Mouse (Mus musculus) stomach, postnatal 0 days (tissue): Measurements from ENCODE around the gene Pacsin3. TPM values are rescaled to one million over a fixed set of nuclear protein-coding genes. Genes with fewer than 3 reads are reported as not detected.

ENCODE experiments used
- ATAC-seq: fragments of 200-750 bp; cut with Nextera tagmentation; 2 replicates; pipeline ENCODE4 v1.8.0; 2017; ENCODE audit not compliant: low FRiP score, low TSS enrichment
- DNase-seq: peaks from one replicate; pipeline ENCODE4 v3.0.0-alpha.2; 2016; ENCODE audit warnings: low spot score
- H3K27ac ChIP-seq: fragments of 300-500 bp; sonication (generic); replicated peaks from 2 replicates; pipeline ENCODE4 v1.5.1; 2014; ENCODE audit warnings: mild to moderate bottlenecking, control low read depth
- H3K27me3 ChIP-seq: fragments of 300-500 bp; sonication (generic); 2 replicates; pipeline ENCODE4 v1.6.1; 2014; ENCODE audit warnings: low read length; ENCODE audit not compliant: control insufficient read depth, insufficient read depth
- H3K36me3 ChIP-seq: fragments of 300-500 bp; sonication (generic); 2 replicates; pipeline ENCODE4 v1.6.1; 2014; ENCODE audit warnings: low read length, mixed read lengths; ENCODE audit not compliant: control insufficient read depth, insufficient read depth
- H3K4me1 ChIP-seq: fragments of 300-500 bp; sonication (generic); replicated peaks from 2 replicates; pipeline ENCODE4 v1.6.1; 2014; ENCODE audit warnings: antibody characterized with exemption; ENCODE audit not compliant: control insufficient read depth, insufficient read depth
- H3K4me2 ChIP-seq: fragments of 300-500 bp; sonication (generic); replicated peaks from 2 replicates; pipeline ENCODE4 v1.6.1; 2014; ENCODE audit warnings: low read depth, mild to moderate bottlenecking, control low read depth, moderate library complexity
- H3K4me3 ChIP-seq: fragments of 300-500 bp; sonication (generic); 2 replicates; pipeline ENCODE4 v1.5.1; 2014; ENCODE audit warnings: low read depth, low read length, control low read depth
- H3K9ac ChIP-seq: fragments of 300-500 bp; sonication (generic); 2 replicates; pipeline ENCODE4 v1.6.1; 2014; ENCODE audit warnings: mild to moderate bottlenecking, low read length, control low read depth, mixed read lengths
- H3K9me3 ChIP-seq: fragments of 300-500 bp; sonication (generic); 2 replicates; pipeline ENCODE4 v1.6.1; 2016; ENCODE audit warnings: low read length; ENCODE audit not compliant: control insufficient read depth
- CTCF ChIP-seq: IDR thresholded peaks from 2 replicates; pipeline ENCODE4 v1.5.1; 2016; ENCODE audit warnings: antibody characterized with exemption, low read depth, mild to moderate bottlenecking, moderate library complexity
- EP300 ChIP-seq: optimal IDR thresholded peaks from 2 replicates; pipeline ENCODE3; 2016; ENCODE audit warnings: antibody characterized with exemption
- WGBS: fragments of 180-500 bp; shearing (Covaris S2); extraction: QIAGEN DNeasy Blood & Tissue Kit; methylation state at CpG from one replicate; pipeline ENCODE4 v1.1.7; 2014; 5-methylcytosine and 5-hydroxymethylcytosine counted together
- polyA plus RNA-seq: library from polyadenylated mRNA; unstranded; fragments of >200 nt; fragmentation: Nextera tagmentation; extraction: Ambion mirVana; gene quantifications from 2 replicates; pipeline ENCODE4 v1.2.1, GENCODE M21; 2015

Pacsin3 gene
- polyA plus RNA-seq, 1 experiment from 2014 or later: 46.2 TPM

- Histone ChIP-seq H3K4me1 (no peaks in the 10 kb centered on the region), H3K27ac (no peak overlapping the region), H3K27me3 (no peaks in the 10 kb centered on the region), H3K9me3 (no peaks in the 10 kb centered on the region), H3K36me3 (no peaks in the 10 kb centered on the region), H3K4me3 (no peak overlapping the region), H3K9ac (no peak overlapping the region), H3K4me2 (no peak overlapping the region)
- DNase-seq (peak; percentile 87), ATAC-seq (no peak)
- no peak for TF ChIP-seq EP300
- TF ChIP-seq CTCF: peak; percentile 96
- 13% methylated on average over 7 of the region's 7 CpGs for WGBS
These were observed 30.2 kb downstream of the Pacsin3 start for GRCm38 (mm10) chr2:91285885-91286505.

- H3K36me3 ChIP-seq: no peaks in the 10 kb centered on the region
- no peak for DNase-seq
- no peak for ATAC-seq
- no peaks in the 10 kb centered on the region; the same call in 1 of the 2 replicates for H3K4me1 ChIP-seq
- no peak overlapping the region for H3K9ac ChIP-seq
- H3K4me2 ChIP-seq: no peak overlapping the region
- 56% methylated on average over 6 of the region's 6 CpGs for WGBS
- H3K9me3 ChIP-seq: no peaks in the 10 kb centered on the region
- no peak overlapping the region for H3K27ac ChIP-seq
- no peak overlapping the region for H3K4me3 ChIP-seq
- TF ChIP-seq CTCF (no peak), EP300 (no peak)
- no peaks in the 10 kb centered on the region for H3K27me3 ChIP-seq
These were observed 31.8 kb downstream of the Pacsin3 start for GRCm38 (mm10) chr2:91287563-91287962.

GRCm38 (mm10) chr2:91291197-91292007 is 35.6 kb downstream of the Pacsin3 start:
- no peak for DNase-seq
- H3K27ac ChIP-seq: 0 out of 2 replicates have a peak overlapping the region, but pooled peaks have one; percentile 4
- WGBS: 58% methylated on average over 12 of the region's 12 CpGs

GRCm38 (mm10) chr2:91294226-91294625 is 38.5 kb downstream of the Pacsin3 start:
- H3K27ac ChIP-seq: no peak overlapping the region
- H3K27me3 ChIP-seq: no peaks in the 10 kb centered on the region
- no peaks in the 10 kb centered on the region for H3K36me3 ChIP-seq
- ATAC-seq (no peak), DNase-seq (no peak)
- H3K4me3 ChIP-seq: no peak overlapping the region
- H3K4me2 ChIP-seq: no peak overlapping the region
- no peak for TF ChIP-seq EP300
- no peak for TF ChIP-seq CTCF
- no peaks in the 10 kb centered on the region for H3K9me3 ChIP-seq
- 73% methylated on average over 3 of the region's 3 CpGs for WGBS
- H3K9ac ChIP-seq: no peak overlapping the region
- no peaks in the 10 kb centered on the region; the same call in 1 of the 2 replicates for H3K4me1 ChIP-seq

More at GRCm38 (mm10) chr2:91291197-91292007, 35.6 kb downstream of the Pacsin3 start:
- Histone ChIP-seq H3K4me3 (no peak overlapping the region), H3K9ac (no peak overlapping the region), H3K9me3 (no peaks in the 10 kb centered on the region), H3K27me3 (no peaks in the 10 kb centered on the region), H3K36me3 (no peaks in the 10 kb centered on the region), H3K4me2 (no peak overlapping the region), H3K4me1 (no peaks in the 10 kb centered on the region; the same call in 1 of the 2 replicates)
- TF ChIP-seq CTCF (no peak), EP300 (no peak)
- ATAC-seq: no peak

GRCm38 (mm10) chr2:91295895-91296294 is 40.1 kb downstream of the Pacsin3 start:
- Histone ChIP-seq H3K36me3 (no peaks in the 10 kb centered on the region), H3K9ac (no peak overlapping the region), H3K27me3 (no peaks in the 10 kb centered on the region), H3K4me1 (no peaks in the 10 kb centered on the region; the same call in 1 of the 2 replicates), H3K9me3 (no peaks in the 10 kb centered on the region), H3K4me3 (no peak overlapping the region), H3K27ac (no peak overlapping the region), H3K4me2 (no peak overlapping the region)
- TF ChIP-seq CTCF (no peak), EP300 (no peak)
- DNase-seq (no peak), ATAC-seq (no peak)
- 84% methylated on average over 5 of the region's 5 CpGs for WGBS

GRCm38 (mm10) chr2:91299156-91299555 is 43.4 kb downstream of the Pacsin3 start:
- 53% methylated on average over 3 of the region's 3 CpGs for WGBS
- Histone ChIP-seq H3K9me3 (no peaks in the 10 kb centered on the region), H3K4me3 (no peak overlapping the region), H3K27ac (no peak overlapping the region), H3K27me3 (no peaks in the 10 kb centered on the region), H3K36me3 (no peaks in the 10 kb centered on the region), H3K4me2 (no peak overlapping the region), H3K9ac (no peak overlapping the region), H3K4me1 (no peaks in the 10 kb centered on the region)
- DNase-seq (no peak), ATAC-seq (peak; percentile 72; the same call in 1 of the 2 replicates)
- TF ChIP-seq EP300: no peak
- TF ChIP-seq CTCF: no peak
